Mouse (Mus musculus) large intestine, adult 2 months (tissue): ENCODE measurements around the gene Dok4. TPM values are rescaled to one million over a fixed set of nuclear protein-coding genes. Genes with fewer than 3 reads are reported as not detected.
A peak's percentile ranks its signal among the peaks of the same experiment; 100 is the strongest.

ENCODE experiments used
- DNase-seq: peaks from one replicate; pipeline ENCODE4 v3.0.0-alpha.2; 2012; ENCODE audit warnings: low read depth, low spot score
- WGBS: fragments of 180-500 bp; shearing (Covaris S2); methylation state at CpG from one replicate; pipeline ENCODE4 v1.1.7; 2018; 5-methylcytosine and 5-hydroxymethylcytosine counted together
- polyA plus RNA-seq: library from polyadenylated mRNA; depleted of rRNA; stranded (reverse); fragments of >200 nt; gene quantifications from 2 replicates; pipeline ENCODE4 v1.2.3, GENCODE M21; 2012; rRNA removed

The Dok4 gene
- polyA plus RNA-seq, result 116 and 138 TPM in 2 replicates

DNA sequence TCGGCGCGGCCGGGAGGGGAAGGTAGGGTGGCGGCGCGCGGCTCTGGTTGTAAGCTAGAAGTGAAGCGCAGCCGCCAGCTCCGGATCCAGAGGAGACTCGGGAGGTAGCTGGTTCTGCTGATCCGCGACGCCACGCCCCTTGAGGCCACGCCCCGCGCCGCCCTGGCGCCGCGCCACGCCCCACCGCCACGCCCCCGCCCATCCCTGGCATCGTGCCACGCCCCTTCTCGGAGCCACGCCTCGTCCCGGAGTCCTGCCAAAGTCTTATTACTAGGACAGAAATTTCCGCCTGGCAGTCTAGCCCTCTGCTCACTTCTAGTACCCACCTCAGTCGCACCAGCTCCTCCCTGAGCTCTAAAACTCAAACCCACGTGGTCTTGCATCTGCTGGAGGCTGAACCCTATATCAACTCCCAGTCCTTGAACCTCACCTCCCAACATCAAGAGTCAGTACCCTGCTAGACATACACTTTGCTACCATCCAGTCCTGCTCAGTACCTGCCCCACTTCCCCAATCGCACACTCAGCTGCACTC lies at the start of gene Dok4:
Dok4 (minus strand) TSS at position 134 of the 534 bp plus-strand sequence.
- DNase-seq, result peak; percentile 54
- WGBS, result under 1% methylated on average over 37 of the region's 37 CpGs

DNA sequence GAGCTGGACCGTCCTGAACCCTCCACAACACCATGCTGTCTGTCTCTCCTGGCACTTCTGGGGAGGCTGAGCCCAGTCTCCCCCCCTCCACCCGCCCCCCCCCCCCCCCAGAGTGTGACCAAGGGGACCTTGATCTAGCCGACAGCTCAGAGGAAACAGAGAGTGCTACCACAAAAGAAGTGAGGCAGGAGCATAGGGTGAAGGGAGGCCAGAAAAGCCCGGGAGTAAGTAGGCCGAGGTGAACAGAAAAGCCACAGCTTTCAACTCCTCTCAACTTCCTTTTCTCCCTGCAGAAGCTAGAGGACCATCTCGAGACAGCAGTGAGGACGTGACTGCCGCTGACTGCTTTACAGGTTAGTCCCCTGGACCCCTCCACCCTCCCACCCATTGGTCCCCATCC lies 47.3 kb upstream of the Dok4 start, which contains the start of gene Adgrg5:
Adgrg5 (plus strand) TSS at position 290 of the 400 bp plus-strand sequence.
- no peak for DNase-seq
- WGBS, result 62% methylated on average over 8 of the region's 8 CpGs

DNA sequence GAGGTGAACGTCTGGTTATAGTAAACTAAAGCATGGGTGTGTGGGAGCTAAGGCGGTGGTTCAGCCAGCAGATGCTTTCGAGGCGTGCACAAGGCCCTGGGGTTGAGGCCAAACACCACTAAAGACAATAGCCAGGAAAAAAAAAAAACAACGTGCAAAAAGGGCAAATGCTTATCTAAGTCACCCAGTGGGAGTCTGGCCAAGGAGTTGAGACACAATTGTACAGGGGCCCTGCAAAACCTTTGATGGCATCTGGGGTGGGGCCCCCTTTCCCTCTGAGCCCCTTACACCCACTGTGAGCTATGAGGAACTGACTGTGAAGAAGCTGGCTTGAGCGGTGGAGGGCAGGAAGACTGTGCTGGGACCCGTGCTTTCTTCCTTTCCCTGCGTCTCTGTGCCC lies 46.5 kb upstream of the Dok4 start:
- DNase-seq, result no peak
- WGBS, result 13% methylated on average over 8 of the region's 8 CpGs

DNA sequence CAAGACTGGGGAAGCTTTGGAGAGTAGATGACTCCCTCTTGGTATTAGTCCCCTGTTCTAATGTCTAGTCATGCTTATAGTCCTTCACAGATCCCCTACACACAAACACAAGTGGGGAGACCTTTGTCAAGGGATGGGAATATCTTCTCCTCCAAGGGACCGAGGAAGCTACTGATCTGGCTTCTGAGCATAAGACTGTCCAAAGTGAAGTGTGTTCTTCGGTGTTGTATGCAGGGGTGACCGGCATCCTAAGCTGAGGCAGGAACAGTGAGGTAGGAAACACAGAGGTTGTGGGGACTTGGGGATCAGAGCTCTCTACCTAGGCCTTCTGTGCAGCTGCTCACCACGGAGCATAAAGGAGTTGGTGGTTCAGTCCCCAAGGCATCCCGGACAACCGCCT lies 46.0 kb upstream of the Dok4 start:
- WGBS, result 49% methylated on average over 6 of the region's 6 CpGs
- DNase-seq, result no peak

DNA sequence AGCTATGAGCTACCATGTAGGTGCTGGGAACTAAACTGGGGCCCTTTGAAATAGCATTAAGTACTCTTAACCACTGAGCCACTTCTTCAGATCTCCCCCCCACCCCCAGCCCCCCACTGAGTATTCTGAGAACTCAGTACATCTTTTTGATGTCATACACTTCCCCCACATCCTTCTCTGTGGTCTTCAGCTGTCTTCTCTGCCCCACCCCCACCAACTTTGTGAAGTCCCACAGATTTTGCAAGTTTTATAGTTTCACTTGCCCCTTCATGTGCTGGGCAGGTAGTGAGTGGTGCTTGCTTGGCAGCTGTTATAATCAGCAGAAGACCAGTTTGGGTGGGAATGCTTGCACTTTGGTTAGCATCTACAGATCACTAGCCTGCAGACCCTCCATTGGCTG lies 43.1 kb upstream of the Dok4 start:
- DNase-seq, result no peak

DNA sequence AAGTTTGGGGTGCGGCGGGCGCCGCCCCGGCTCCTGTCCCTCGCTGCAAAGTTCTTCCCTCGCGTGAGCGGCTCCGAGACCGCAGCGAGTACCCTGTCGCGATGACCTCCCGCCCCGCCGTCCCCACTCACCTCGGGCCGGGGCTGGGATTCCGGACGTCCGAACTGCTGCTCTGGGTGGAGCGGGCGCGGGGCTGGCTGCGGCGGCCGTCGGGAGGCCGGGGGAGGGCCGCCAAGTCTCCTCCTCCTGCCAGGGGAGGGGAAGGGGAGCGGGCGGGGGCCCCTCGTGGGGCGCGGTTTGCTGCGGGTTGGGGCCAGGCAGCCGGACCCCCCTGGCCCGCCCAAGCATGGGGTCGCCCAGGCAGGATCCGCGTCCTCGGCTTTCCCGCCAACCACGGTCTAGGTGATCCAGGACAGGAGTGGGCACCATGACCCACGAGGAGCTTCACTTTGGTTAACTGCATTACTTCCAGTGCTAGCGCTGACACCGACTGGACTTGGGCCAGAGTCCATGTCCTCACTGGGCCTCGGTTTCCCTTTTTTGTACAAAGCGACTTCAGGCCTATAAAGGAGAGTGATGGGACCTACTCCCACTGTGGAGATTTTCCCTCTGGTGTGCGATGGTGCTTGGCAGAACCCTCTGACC lies 41.8 kb upstream of the Dok4 start, which contains the start of gene Ccdc102a:
Ccdc102a (minus strand) TSS at position 248 of the 645 bp plus-strand sequence.
- WGBS, result 4% methylated on average over 44 of the region's 51 CpGs
- DNase-seq, result no peak

DNA sequence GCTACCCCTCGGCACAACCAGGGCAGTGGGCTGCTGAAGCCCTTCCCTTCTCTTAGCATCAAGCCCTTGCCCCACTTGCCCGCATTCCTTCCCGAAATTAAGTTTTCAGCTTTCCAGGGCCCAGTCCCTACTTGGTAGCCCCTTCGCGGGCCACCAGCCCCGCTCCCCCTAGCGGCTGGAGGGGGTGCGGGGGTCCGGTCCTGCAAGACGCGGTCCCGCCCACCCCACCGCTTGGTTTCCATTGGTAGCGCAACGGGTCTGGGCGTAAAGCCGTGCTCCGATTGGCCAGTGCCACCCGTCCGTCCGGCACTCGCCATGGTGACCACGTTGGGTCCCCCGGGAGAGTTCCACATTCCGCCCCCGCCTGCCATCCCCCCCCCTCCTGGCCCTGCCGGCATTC lies 41.2 kb upstream of the Dok4 start:
- no peak for DNase-seq
- WGBS, result under 1% methylated on average over 27 of the region's 27 CpGs

DNA sequence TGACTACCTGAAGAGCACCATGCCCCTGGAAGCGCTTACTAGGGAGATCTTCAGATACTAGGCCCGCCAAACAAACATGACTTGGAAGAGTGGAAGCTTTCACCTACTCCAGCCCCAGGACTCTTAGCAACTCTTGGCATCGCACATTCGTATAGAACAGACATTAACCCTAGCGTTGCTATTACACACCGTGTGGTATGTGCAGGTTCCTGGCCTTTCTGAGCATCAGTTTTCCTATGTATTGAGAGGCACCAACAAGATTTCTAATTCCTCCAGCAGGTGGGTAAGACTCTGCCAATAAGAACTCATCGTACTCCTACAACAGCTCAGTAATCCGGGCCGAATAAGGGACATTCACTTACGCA lies 40.8 kb upstream of the Dok4 start:
- DNase-seq, result no peak

DNA sequence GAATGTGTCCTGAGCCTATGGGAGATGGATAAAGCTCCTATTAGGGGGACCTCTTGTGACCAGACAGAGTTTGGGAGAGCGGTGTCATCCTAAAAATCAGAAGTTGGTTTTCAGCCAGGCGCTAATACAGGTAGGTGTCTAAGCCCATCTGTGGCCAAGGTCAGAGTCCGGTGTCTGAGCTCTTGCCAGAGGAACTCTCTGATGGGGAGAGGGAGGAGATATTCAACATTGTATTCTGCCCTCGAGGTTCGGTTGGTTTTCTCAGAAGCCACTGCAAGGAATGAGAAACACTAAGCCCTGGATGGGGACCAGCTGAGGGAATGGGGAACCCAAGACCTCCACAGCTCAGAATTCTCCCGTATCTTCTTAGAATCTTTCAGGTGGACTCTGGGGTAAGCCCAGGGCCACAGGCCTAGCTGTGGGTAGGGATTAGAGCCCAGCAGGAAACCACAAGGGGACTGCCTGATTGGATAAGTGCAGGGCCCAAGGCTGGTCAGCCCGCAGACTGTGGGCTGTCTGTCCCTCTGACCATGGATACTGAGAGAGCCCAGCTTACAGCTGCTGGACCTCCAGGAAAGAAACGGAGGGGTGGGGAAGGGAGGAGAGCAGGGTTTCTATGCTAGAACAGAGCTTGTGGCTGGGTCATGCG lies 40.3 kb upstream of the Dok4 start:
- DNase-seq, result no peak
- 55% methylated on average over 9 of the region's 9 CpGs for WGBS

More for the DNA sequence above, 40.8 kb upstream of the Dok4 start:
- WGBS, result 27% methylated on average over 10 of the region's 10 CpGs

DNA sequence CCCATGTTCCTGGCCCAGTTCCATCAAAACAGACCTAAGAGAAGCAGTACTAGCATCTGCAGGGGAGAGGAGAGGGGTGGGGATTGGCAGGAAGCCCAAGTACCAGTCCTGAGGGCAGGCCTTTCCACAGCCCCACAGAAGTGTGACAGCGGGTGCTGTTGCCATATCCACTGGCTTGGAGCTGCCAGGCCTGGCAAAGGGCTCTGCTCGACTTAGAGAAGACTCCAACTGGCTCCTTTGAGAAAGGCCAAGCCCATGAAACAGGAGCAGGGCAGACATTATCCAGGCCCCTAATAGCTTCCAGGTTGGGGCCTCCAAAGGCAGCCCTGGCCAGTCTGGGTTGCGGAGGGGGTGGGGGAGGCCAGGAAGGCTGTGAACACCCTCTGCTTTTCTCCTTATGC lies 38.6 kb upstream of the Dok4 start:
- DNase-seq, result no peak
- 61% methylated on average over 3 of the region's 3 CpGs for WGBS

DNA sequence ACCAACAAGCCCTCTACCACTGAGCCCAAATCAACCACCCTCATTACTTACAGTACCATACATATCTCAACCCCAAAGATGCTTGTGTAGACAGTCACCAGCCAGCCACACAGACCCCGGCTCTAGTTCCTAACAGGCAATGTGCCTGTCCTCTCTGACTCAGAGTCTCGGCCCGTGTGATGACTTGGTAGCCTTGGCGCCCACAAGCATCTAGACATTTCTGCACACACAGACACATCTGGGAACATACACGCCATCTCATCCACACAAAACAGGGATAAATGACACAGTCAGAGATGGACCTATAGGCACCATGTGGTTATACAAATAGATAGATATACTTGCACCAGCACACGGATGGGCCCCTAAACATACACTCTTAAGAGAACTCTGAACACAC lies 38.1 kb upstream of the Dok4 start:
- 75% methylated on average over 6 of the region's 6 CpGs for WGBS
- no peak for DNase-seq

DNA sequence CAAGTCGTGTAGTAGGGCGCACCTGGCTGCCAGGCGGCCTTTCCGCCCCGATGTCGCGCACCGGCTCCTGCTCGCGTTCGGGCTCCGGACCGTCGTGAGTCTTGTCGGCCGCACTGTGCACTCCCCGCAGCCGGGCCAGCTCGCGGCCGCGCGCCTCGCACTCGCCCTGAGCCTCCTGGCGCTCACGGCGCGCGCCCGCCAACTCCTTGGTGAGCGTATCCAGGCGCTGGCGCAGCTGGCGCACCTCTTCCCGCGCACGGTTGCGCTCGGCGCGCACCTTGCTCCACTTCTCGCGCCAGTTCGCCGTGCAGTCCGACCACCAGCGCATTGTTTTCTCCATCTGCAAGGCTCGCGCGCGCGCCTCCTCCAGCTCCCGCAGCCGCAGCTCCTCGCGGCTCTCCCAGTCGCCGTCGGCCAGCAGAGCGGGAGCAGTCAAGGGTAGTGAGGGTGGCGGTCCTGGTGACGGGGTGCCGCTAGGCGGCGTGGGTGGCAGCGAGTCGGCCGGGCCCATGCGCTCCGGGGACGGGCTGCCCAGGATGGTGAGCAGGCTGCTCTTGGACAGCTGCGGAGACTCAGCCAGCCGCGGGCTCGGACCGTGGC lies 37.0 kb upstream of the Dok4 start:
- 25% methylated on average over 77 of the region's 77 CpGs for WGBS
- DNase-seq, result no peak

DNA sequence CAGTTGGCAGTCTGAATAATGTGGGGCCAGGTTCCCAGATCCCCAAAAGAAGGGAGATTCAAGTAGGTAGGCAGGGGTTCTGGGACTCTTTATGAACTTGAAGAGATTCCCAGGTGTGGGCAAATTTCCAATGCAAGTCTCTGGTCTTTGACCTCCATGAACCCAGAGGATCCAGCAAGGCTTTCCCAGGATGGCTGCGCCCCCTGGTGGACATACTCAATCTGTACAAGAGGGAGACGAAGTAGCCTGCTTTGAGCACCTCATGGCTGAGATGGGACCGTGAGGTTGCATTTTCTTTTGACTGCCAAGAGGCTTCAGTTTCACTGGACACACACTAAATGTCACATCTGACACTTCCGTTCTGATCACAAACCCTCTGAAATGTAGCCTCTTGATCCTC lies 32.7 kb upstream of the Dok4 start:
- WGBS, result 6% methylated on average over 4 of the region's 4 CpGs
- peak; percentile 80 for DNase-seq

DNA sequence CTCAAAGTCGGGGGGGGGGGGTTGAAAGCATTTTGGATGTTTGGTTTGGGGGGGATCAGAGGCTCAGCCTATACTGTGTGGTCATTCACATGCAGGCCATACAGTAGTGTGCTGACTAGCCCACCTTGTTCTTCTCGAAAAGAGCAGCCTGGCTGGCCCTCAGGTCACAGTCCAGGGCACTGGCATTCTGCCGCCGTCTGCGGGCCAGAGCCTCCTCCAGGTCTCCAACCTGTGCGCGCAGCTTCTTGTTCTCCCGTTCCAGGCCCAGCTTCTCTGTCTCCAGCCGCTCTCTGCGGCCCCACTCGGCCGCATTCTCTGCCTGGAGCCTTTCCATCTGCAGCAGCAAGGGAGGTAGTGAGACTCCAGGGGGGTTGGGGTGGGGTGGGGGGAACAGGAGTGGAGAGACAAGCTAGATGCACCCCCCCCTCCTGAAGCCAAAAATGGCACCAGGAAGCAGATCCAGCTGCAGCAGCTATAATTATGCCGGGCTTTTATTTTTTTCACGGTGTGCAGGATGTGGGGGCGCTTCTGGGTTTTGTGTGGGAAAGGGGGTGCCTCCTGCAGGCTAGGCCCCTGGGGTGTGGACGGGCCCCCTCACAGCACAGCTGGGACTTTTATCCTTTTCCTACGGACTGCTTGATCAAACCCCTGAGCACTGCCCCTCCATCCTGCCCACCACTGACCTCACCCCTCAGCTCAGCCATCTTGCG lies 31.6 kb upstream of the Dok4 start:
- 85% methylated on average over 18 of the region's 18 CpGs for WGBS

DNA sequence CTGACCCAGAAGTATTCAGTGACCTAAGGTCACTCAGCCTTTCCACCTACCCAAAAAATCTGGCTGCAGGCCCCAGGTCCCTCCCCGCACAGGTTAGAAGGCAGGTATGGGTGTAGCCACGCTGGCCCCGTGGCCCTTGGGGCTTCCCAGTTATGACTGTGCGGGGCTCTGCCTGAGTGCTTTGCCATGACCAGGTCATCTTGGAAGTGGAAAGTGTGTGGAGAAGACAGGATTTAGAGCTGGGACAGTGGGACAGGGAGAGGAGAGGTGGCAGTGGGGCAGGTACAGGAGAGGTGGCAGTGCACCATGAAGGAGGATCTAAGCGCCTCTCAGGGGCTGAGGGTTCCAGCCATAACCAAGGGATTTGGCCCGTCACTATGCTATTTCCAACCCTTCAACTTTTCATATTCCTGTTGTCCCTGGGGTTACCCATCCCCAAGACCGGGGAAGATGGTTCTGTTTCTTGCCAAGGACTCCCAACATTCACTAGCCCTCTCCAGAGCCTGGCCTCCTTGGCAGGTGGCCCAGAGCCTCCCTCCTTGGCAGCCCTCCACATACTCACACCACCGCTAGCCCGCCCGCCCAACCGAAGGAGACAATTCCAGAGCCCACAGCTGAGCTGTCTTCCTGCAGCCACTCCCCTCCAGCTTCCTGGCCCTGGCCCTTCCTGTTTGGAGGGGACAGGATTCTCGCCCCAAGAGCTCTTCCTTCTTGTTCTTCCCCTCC lies 28.5 kb upstream of the Dok4 start:
- 38% methylated on average over 12 of the region's 12 CpGs for WGBS
- no peak for DNase-seq

More for the DNA sequence above, 31.6 kb upstream of the Dok4 start:
- DNase-seq, result no peak

DNA sequence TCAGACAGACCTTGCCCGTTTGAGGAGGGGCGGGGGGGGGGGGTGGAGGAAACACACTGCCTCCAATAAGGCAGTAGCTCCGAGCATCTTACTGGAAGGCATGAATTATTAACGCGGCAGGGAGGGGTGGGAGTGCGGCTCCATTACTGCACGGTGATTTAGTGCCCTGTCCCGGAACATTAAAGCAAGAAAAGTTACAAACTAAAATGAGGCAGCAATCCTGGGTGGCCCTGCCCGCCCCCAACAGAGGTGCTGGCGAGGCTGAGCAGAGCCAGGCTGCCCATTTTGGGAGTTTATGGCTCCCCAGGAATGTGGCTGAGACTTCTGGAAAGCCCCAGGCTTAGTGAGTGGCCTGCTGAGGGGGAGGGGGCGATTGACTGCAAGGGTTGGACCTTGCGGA lies 27.6 kb upstream of the Dok4 start:
- DNase-seq, result no peak
- 62% methylated on average over 12 of the region's 12 CpGs for WGBS

DNA sequence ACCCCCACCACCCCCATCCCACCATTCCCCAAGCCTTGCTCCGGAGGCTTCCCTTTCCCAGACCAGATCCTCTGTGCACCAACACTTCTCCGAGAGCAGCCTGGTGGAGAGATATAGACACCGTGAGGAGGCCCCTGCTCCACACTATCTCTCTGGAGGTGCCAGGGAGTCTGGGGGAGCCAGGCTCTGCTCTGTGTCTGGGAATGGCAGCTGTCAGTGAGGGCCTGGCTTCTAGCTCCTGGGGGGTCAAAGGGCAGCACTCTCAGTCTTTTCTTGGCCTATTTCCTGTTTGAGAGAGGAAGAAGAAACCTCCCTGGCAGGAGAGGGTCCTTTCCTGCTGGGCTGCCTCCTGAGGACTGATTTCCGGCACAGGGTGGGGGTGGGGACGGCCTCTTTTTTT lies 24.9 kb upstream of the Dok4 start:
- DNase-seq, result no peak
- WGBS, result 50% methylated on average over 5 of the region's 5 CpGs

DNA sequence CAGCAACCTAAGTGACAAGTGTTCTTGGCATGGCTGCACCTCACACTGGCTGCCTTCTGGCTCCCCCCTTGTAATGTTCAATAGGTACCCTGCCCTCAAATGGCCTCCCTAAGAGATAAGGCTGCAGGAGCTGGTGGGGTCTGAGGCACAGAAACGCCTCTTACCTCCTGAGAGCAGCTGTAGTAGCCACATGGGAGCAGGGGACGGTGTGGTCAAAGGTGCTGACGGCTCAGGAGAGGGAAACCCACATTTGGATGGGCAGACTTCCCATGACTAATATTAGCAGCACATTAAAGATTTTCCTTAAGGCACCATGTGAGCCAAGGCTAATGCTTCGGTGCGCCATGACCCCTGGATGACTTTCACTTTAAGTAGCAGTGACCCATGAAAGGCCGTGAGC lies 24.5 kb upstream of the Dok4 start:
- DNase-seq, result no peak
- 74% methylated on average over 6 of the region's 6 CpGs for WGBS

DNA sequence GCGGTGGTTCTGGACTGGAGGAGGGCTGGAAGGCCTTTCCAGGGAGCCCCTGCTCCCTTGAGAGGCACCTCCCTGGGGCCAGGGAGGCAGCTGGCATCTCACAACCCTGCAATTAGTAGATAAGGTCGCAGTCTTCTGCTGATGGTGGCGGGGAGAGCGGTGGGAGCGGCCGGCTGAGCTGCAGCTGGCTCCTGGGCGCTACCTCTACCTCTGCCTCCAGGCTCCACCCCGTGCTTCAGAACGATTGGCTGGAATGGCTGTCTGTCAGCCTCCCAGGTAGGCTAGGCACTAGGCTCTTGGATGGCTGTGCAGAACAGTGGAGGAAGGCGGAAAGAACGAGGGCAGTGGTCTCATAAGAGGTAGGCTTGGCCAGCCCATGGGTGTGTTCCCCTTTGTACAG lies 23.1 kb upstream of the Dok4 start:
- 17% methylated on average over 11 of the region's 11 CpGs for WGBS

DNA sequence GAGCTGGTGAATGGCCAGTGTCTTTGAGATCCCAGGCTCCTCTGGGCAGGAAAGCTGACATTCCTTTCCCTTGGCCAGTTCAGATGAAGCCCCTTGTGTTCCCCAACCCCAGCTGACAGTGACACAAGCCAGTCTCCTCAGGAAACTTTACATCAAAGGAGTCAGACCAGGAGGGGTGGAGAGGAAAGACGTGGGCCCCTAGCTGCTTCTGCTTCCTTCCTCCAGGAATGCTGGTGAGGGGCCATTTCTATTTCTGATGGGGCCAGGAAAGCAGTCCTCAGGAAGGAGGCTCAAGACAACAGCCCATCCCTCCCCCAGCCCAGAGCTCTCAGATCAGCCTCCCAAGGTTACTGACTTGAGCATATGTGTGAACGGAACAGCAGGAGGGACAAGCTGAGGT lies 16.8 kb upstream of the Dok4 start:
- 76% methylated on average over 2 of the region's 2 CpGs for WGBS
- no peak for DNase-seq

More for the DNA sequence above, 23.1 kb upstream of the Dok4 start:
- peak; percentile 82 for DNase-seq
